Mouse (Mus musculus): Measurements from ENCODE around the gene Olfr707. TPM values are rescaled to one million over a fixed set of nuclear protein-coding genes. Genes with fewer than 3 reads are reported as not detected.
"Not testable (repeated sequence)": the region's sequence is repeated elsewhere in the genome, so short reads cannot be mapped to it uniquely, and the experiment has no call there.

The Olfr707 gene
- not detected for total RNA-seq (2021)

GRCm38 (mm10) chr7:106901141-106901540, at the start of gene Olfr707:
TSS of gene Olfr707 (minus strand) at chr7:106901241.
- intact Hi-C loops (cut with DNase I): not testable (repeated sequence)

GRCm38 (mm10) chr7:106948212-106948611, 47.2 kb upstream of the Olfr707 start, which contains the start of gene Olfr710:
TSS of gene Olfr710 (minus strand) at chr7:106948312.
- intact Hi-C loops (cut with DNase I): no loop called here
- no peak for DNase-seq

More at GRCm38 (mm10) chr7:106901141-106901540, at the start of gene Olfr707:
- not testable (repeated sequence) for DNase-seq

- no peak for DNase-seq
- intact Hi-C loops (cut with DNase I): no loop called here
Measured at GRCm38 (mm10) chr7:106932119-106932518, 31.1 kb upstream of the Olfr707 start, which contains the start of gene Olfr709-ps1. TSS of gene Olfr709-ps1 (minus strand) at chr7:106932219.

- DNase-seq: not testable (repeated sequence)
Measured at GRCm38 (mm10) chr7:106920961-106921360, 19.9 kb upstream of the Olfr707 start.

GRCm38 (mm10) chr7:106907676-106908075, 6.6 kb upstream of the Olfr707 start, which contains the start of gene Olfr1532-ps1:
TSS of gene Olfr1532-ps1 (plus strand) at chr7:106908001.
- no peak for DNase-seq
- intact Hi-C loops (cut with DNase I): no loop called here

More at GRCm38 (mm10) chr7:106920961-106921360, 19.9 kb upstream of the Olfr707 start:
- intact Hi-C loops (cut with DNase I): not testable (repeated sequence)

- intact Hi-C loops (cut with DNase I): no loop called here
- no peak for DNase-seq
Measured at GRCm38 (mm10) chr7:106888062-106888461, 13.0 kb downstream of the Olfr707 start, which contains the start of gene Olfr706. TSS of gene Olfr706 (minus strand) at chr7:106888162.

GRCm38 (mm10) chr7:106876791-106877190, 24.2 kb downstream of the Olfr707 start, which contains the start of gene Olfr705:
TSS of gene Olfr705 (minus strand) at chr7:106876891.
- DNase-seq: no peak
- intact Hi-C loops (cut with DNase I): no loop called here

GRCm38 (mm10) chr7:106862885-106863284, 38.2 kb downstream of the Olfr707 start, which contains the start of gene Olfr704:
TSS of gene Olfr704 (plus strand) at chr7:106863185.
- no peak for DNase-seq
- intact Hi-C loops (cut with DNase I): no loop called here

- DNase-seq: no peak
- intact Hi-C loops (cut with DNase I): no loop called here
Measured at GRCm38 (mm10) chr7:106843060-106843459, 58.0 kb downstream of the Olfr707 start, which contains the start of gene Olfr703. TSS of gene Olfr703 (plus strand) at chr7:106843360.

Other genes with a start within 250 kb of the Olfr707 start
- not detected for gene Olfr693, start 220.7 kb downstream of the Olfr707 start, total RNA-seq (2021)
- not detected for gene Olfr694, start 209.4 kb downstream of the Olfr707 start, total RNA-seq (2021)
- not detected for gene Olfr695, start 184.8 kb downstream of the Olfr707 start, total RNA-seq (2021)
- not detected for gene Olfr697, start 158.8 kb downstream of the Olfr707 start, total RNA-seq (2021)
- gene Olfr698, start 145.8 kb downstream of the Olfr707 start, total RNA-seq (2021): not detected
- gene Olfr699, start 108.0 kb downstream of the Olfr707 start, total RNA-seq (2021): not detected
- not detected for gene Olfr700, start 92.4 kb downstream of the Olfr707 start, total RNA-seq (2021)
- gene Olfr701, start 87.1 kb downstream of the Olfr707 start, total RNA-seq (2021): not detected
- gene Olfr702, start 67.3 kb downstream of the Olfr707 start, total RNA-seq (2021): not detected
- gene Olfr703, start 57.9 kb downstream of the Olfr707 start, total RNA-seq (2021): not detected
- gene Olfr704, start 38.1 kb downstream of the Olfr707 start, total RNA-seq (2021): not detected
- not detected for gene Olfr705, start 24.4 kb downstream of the Olfr707 start, total RNA-seq (2021)
- not detected for gene Olfr706, start 13.1 kb downstream of the Olfr707 start, total RNA-seq (2021)
- not detected for gene Olfr1532-ps1, start 6.8 kb upstream of the Olfr707 start, total RNA-seq (2021)
- not detected for gene Olfr709-ps1, start 31.0 kb upstream of the Olfr707 start, total RNA-seq (2021)
- gene Olfr710, start 47.1 kb upstream of the Olfr707 start, total RNA-seq (2021): not detected
- gene Olfr6, start 62.7 kb upstream of the Olfr707 start, total RNA-seq (2021): not detected
- gene Olfr711, start 74.2 kb upstream of the Olfr707 start, total RNA-seq (2021): not detected
- gene Olfr2, start 104.8 kb upstream of the Olfr707 start, total RNA-seq (2021): not detected
- gene Olfr713, start 129.9 kb upstream of the Olfr707 start, total RNA-seq (2021): not detected
- not detected for gene Olfr714, start 169.7 kb upstream of the Olfr707 start, total RNA-seq (2021)
- gene Olfr17, start 192.0 kb upstream of the Olfr707 start, total RNA-seq (2021): not detected
- gene Olfr715b, start 209.1 kb upstream of the Olfr707 start, total RNA-seq (2021): not detected
- under 1 TPM in 1 of 2 experiments, not detected in 1; 0.08 TPM for gene Olfr715, start 229.8 kb upstream of the Olfr707 start, total RNA-seq (2021)
- gene Olfr716, start 237.1 kb upstream of the Olfr707 start, total RNA-seq (2021): not detected